Mouse (Mus musculus): Measurements from ENCODE around the gene Xpnpep1. TPM values are rescaled to one million over a fixed set of nuclear protein-coding genes. Genes with fewer than 3 reads are reported as not detected.

The Xpnpep1 gene
- total and polyA plus RNA-seq, 3 experiments = 82.8 to 99.6 (median 96.0) TPM

GRCm38 (mm10) chr19:53080921-53081320 is 40.9 kb upstream of the Xpnpep1 start:
- Histone ChIP-seq H3K36me3 (replicated peaks in 1 of 2; ENCODE audit: control insufficient read depth in 1 of 2, insufficient read depth in 1 of 2, low read length in 1 of 2) (no peaks in the 10 kb centered on the region), H3K9ac (ENCODE audit: insufficient read depth, low read depth) (no peak overlapping the region), H3K4me3 (replicated peaks in 1 of 3; ENCODE audit: low read depth in 2 of 3, low read length in 2 of 3, poor library complexity in 1 of 3) (no peak overlapping the region), H3K27me3 (replicated peaks) (no peaks in the 10 kb centered on the region), H3K79me2 (replicated peaks; ENCODE audit: control insufficient read depth, extremely low read depth, insufficient read depth, poor library complexity, severe bottlenecking) (no peaks in the 10 kb centered on the region), H3K27ac (ENCODE audit: insufficient read depth, low read depth) (no peak overlapping the region), H3K4me2 (ENCODE audit: insufficient read depth, low read depth, poor library complexity, severe bottlenecking) (no peak overlapping the region), H3K4me1 (ENCODE audit: control insufficient read depth in 1 of 2, insufficient read depth in 2 of 2) (peaks cover 0 to 6% of the 10 kb centered on the region in 2 experiments; a peak in 2 of 4 replicates), H3K9me3 (replicated peaks; ENCODE audit: low read length) (peaks cover 3% of the 10 kb centered on the region)
- TF ChIP-seq CHD1 (IDR thresholded peaks at IDR 0.05; ENCODE audit: low read depth, low read length) = no peak
- no peak for TF ChIP-seq SMC3 (IDR thresholded peaks at IDR 0.05; ENCODE audit: low read depth, low read length)
- no peak for TF ChIP-seq NRF1 (IDR thresholded peaks at IDR 0.05; ENCODE audit: low read depth, low read length)
- TF ChIP-seq MAFK (IDR thresholded peaks at IDR 0.05; ENCODE audit: insufficient replicate concordance, low read length) = no peak
- TF ChIP-seq MXI1 (IDR thresholded peaks at IDR 0.05; ENCODE audit: low read depth, low read length) = no peak
- TF ChIP-seq CHD2 (IDR thresholded peaks at IDR 0.05; ENCODE audit: low read length) = no peak
- TF ChIP-seq CTCF (conservative IDR thresholded peaks at IDR 0.05 in 1 of 2, IDR thresholded peaks at IDR 0.05 in 1 of 2; ENCODE audit: low read depth in 2 of 2, low read length in 2 of 2) = no peak
- TF ChIP-seq ETS1 (conservative IDR thresholded peaks at IDR 0.05; ENCODE audit: low read depth, low read length) = no peak
- TF ChIP-seq ZNF384 (IDR thresholded peaks at IDR 0.05; ENCODE audit: low read depth, low read length) = no peak
- no peak for TF ChIP-seq KAT2A (IDR thresholded peaks at IDR 0.05; ENCODE audit: insufficient replicate concordance, low read length)
- no peak for TF ChIP-seq MAX (IDR thresholded peaks at IDR 0.05; ENCODE audit: low read length)
- no peak for TF ChIP-seq USF2 (conservative IDR thresholded peaks at IDR 0.05; ENCODE audit: low read depth, low read length)
- TF ChIP-seq RCOR1 (conservative IDR thresholded peaks at IDR 0.05; ENCODE audit: low read depth, low read length) = no peak
- TF ChIP-seq POLR2A (IDR thresholded peaks at IDR 0.05; ENCODE audit: low read depth, low read length) = no peak
- TF ChIP-seq TCF12 (IDR thresholded peaks at IDR 0.05; ENCODE audit: low read depth, low read length) = no peak
- no peak for TF ChIP-seq EP300 (IDR thresholded peaks at IDR 0.05; ENCODE audit: low read length)
- TF ChIP-seq IRF4 (IDR thresholded peaks at IDR 0.05; ENCODE audit: low read depth, low read length) = no peak
- TF ChIP-seq MEF2A (IDR thresholded peaks at IDR 0.05; ENCODE audit: borderline replicate concordance, low read depth, low read length) = no peak
- in situ Hi-C loops (cut with MboI; ENCODE audit: low pct_ligation_motif_present, low pct_unique_long_range_greater_than_20kb, low sequenced_read_pairs) = no loop called here
- DNase-seq (ENCODE audit: extremely low read depth) = no peak
- dilution Hi-C loops (cut with MboI; ENCODE audit: extremely low pct_ligation_motif_present, extremely low pct_unique_long_range_greater_than_20kb, low sequenced_read_pairs) = no loop called here

GRCm38 (mm10) chr19:53080487-53080886 is 40.5 kb upstream of the Xpnpep1 start:
- Histone ChIP-seq H3K27ac (ENCODE audit: insufficient read depth, low read depth) (no peak overlapping the region), H3K9me3 (replicated peaks; ENCODE audit: low read length) (peaks cover 3% of the 10 kb centered on the region), H3K4me3 (replicated peaks in 1 of 3; ENCODE audit: low read depth in 2 of 3, low read length in 2 of 3, poor library complexity in 1 of 3) (no peak overlapping the region), H3K4me1 (ENCODE audit: control insufficient read depth in 1 of 2, insufficient read depth in 2 of 2) (peaks cover 0 to 6% of the 10 kb centered on the region in 2 experiments; a peak in 2 of 4 replicates), H3K4me2 (ENCODE audit: insufficient read depth, low read depth, poor library complexity, severe bottlenecking) (no peak overlapping the region), H3K9ac (ENCODE audit: insufficient read depth, low read depth) (no peak overlapping the region), H3K79me2 (replicated peaks; ENCODE audit: control insufficient read depth, extremely low read depth, insufficient read depth, poor library complexity, severe bottlenecking) (no peaks in the 10 kb centered on the region), H3K36me3 (replicated peaks in 1 of 2; ENCODE audit: control insufficient read depth in 1 of 2, insufficient read depth in 1 of 2, low read length in 1 of 2) (no peaks in the 10 kb centered on the region), H3K27me3 (replicated peaks) (no peaks in the 10 kb centered on the region)
- TF ChIP-seq USF1 (IDR thresholded peaks at IDR 0.05; ENCODE audit: low read depth, low read length) = no peak
- no peak for TF ChIP-seq BHLHE40 (IDR thresholded peaks at IDR 0.05; ENCODE audit: low read depth, low read length)
- no peak for TF ChIP-seq MAX (IDR thresholded peaks at IDR 0.05; ENCODE audit: low read length)
- no peak for TF ChIP-seq TBP (conservative IDR thresholded peaks at IDR 0.05; ENCODE audit: low read depth, low read length)
- no peak for TF ChIP-seq GABPA (IDR thresholded peaks at IDR 0.05; ENCODE audit: insufficient replicate concordance, low read depth, low read length)
- no peak for TF ChIP-seq ELF1 (IDR thresholded peaks at IDR 0.05; ENCODE audit: low read depth, low read length)
- TF ChIP-seq SIN3A (IDR thresholded peaks at IDR 0.05; ENCODE audit: low read length) = no peak
- no peak for TF ChIP-seq MEF2A (IDR thresholded peaks at IDR 0.05; ENCODE audit: borderline replicate concordance, low read depth, low read length)
- no peak for TF ChIP-seq USF2 (conservative IDR thresholded peaks at IDR 0.05; ENCODE audit: low read depth, low read length)
- TF ChIP-seq IRF4 (IDR thresholded peaks at IDR 0.05; ENCODE audit: low read depth, low read length) = no peak
- no peak for TF ChIP-seq MYC (IDR thresholded peaks at IDR 0.05; ENCODE audit: low read depth, low read length)
- no peak for TF ChIP-seq CTCF (conservative IDR thresholded peaks at IDR 0.05 in 1 of 2, IDR thresholded peaks at IDR 0.05 in 1 of 2; ENCODE audit: low read depth in 2 of 2, low read length in 2 of 2)
- TF ChIP-seq ZC3H11A (IDR thresholded peaks at IDR 0.05; ENCODE audit: low read depth, low read length) = no peak
- dilution Hi-C loops (cut with MboI; ENCODE audit: extremely low pct_ligation_motif_present, extremely low pct_unique_long_range_greater_than_20kb, low sequenced_read_pairs) = no loop called here
- in situ Hi-C loops (cut with MboI; ENCODE audit: low pct_ligation_motif_present, low pct_unique_long_range_greater_than_20kb, low sequenced_read_pairs) = no loop called here
- DNase-seq (ENCODE audit: extremely low read depth) = no peak
